ENCODE assay signal across 8 mouse cellular contexts in the genomic region with DNA sequence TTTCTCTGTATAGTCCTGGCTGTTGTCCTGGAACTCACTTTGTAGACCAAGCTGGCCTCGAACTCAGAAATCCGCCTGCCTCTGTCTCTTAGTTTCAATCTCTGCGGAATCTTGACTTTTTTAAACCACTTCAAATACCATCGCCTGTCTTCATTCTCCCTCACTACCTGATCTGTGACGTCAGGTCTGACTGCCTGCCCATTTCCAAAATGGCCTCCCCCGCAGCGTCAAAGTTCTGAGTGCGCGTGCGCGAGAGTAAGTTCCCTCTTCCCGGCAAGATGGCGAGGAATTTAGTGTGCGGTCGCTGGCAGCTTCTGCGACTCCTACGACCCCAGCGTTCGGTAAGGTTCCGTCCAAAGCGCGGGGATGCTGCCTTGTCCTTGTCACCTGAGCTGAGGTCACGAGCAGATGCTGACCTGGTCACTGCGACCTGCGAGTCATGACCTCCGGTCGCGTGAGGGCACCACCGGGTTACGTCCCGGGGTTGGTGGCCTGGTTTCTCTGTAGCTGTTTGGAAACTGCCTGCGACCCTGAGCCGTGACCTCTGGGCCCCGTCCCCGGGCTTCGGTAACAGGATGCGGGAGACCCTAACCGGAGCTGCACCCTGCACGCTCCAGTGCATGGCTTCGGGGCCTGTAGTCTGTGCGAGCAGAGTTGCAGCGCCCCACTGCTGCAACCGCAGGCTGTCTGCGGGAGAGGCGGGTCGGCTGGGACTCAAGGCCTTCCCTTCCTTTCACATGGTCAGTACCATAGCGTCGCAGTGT. TPM values are rescaled to one million over a fixed set of nuclear protein-coding genes. Genes with fewer than 3 reads are reported as not detected.
A peak's percentile ranks its signal among the peaks of the same experiment; 100 is the strongest.
DNase-seq lines count a peak whose midpoint lies in the region; ATAC-seq and TF ChIP-seq lines count a peak whose summit lies in the region.

TSS of gene Oxa1l (plus strand) at position 258 of the 764 bp plus-strand sequence.

- WGBS in embryonic facial prominence, embryonic 14.5 days = 0% methylated on average over 39 of the region's 48 CpGs
- WGBS in limb, embryonic 14.5 days = under 1% methylated on average over 46 of the region's 48 CpGs
- under 1% methylated on average over 48 of the region's 48 CpGs for WGBS in midbrain, postnatal 0 days

- peaks cover 6% of the 10 kb centered on the region for H3K4me1 ChIP-seq in embryonic facial prominence, embryonic 14.5 days (ENCODE audit: control insufficient read depth, insufficient read depth, low read length)
- 0 out of 2 replicates have a peak, but pooled peaks cover 5% of the 10 kb centered on the region for H3K4me1 ChIP-seq in limb, embryonic 14.5 days (ENCODE audit: control insufficient read depth, insufficient read depth, low read length)
- H3K4me1 ChIP-seq in midbrain, postnatal 0 days (ENCODE audit: insufficient read depth, low read length) = no peaks in the 10 kb centered on the region; the same call in 1 of the 2 replicates

- H3K9me3 ChIP-seq in embryonic facial prominence, embryonic 14.5 days (ENCODE audit: control insufficient read depth, low read length) = peaks cover 2% of the 10 kb centered on the region; the same call in 1 of the 2 replicates
- H3K9me3 ChIP-seq in limb, embryonic 14.5 days (ENCODE audit: control insufficient read depth, low read length) = no peaks in the 10 kb centered on the region
- H3K9me3 ChIP-seq in midbrain, postnatal 0 days (ENCODE audit: low read length) = no peaks in the 10 kb centered on the region

- H3K27ac ChIP-seq in embryonic facial prominence, embryonic 14.5 days (replicated peaks; ENCODE audit: low read depth, low read length) = peak within 1 kb of the TSS; percentile 81
- peak within 1 kb of the TSS; percentile 77 for H3K27ac ChIP-seq in limb, embryonic 14.5 days (replicated peaks; ENCODE audit: low read depth, low read length)
- H3K27ac ChIP-seq in midbrain, postnatal 0 days (ENCODE audit: low read depth, low read length) = peak within 1 kb of the TSS; percentile 82

- peak within 1 kb of the TSS; percentile 88 for H3K9ac ChIP-seq in embryonic facial prominence, embryonic 14.5 days (ENCODE audit: low read depth, low read length)
- H3K9ac ChIP-seq in limb, embryonic 14.5 days (ENCODE audit: low read depth, low read length, severe bottlenecking) = peak within 1 kb of the TSS; percentile 95
- H3K9ac ChIP-seq in midbrain, postnatal 0 days (replicated peaks; ENCODE audit: low read length, poor library complexity, severe bottlenecking) = peak within 1 kb of the TSS; percentile 84

- peak within 1 kb of the TSS; percentile 81 for H3K4me3 ChIP-seq in embryonic facial prominence, embryonic 14.5 days (ENCODE audit: low read depth, low read length)
- H3K4me3 ChIP-seq in limb, embryonic 14.5 days (replicated peaks; ENCODE audit: low read length) = peak within 1 kb of the TSS; percentile 95
- H3K4me3 ChIP-seq in midbrain, postnatal 0 days (ENCODE audit: low read depth, low read length) = peak within 1 kb of the TSS; percentile 89

- peak; percentile 76; the same call in 1 of the 2 replicates for TF ChIP-seq POLR2A in limb, embryonic 14.5 days (IDR thresholded peaks at IDR 0.05; ENCODE audit: borderline replicate concordance, extremely low read depth, insufficient read depth, insufficient read length)

- H3K27me3 ChIP-seq in embryonic facial prominence, embryonic 14.5 days (replicated peaks; ENCODE audit: control insufficient read depth, insufficient read depth, low read length) = no peaks in the 10 kb centered on the region
- no peaks in the 10 kb centered on the region for H3K27me3 ChIP-seq in limb, embryonic 14.5 days (ENCODE audit: control insufficient read depth, insufficient read depth, low read length)
- no peaks in the 10 kb centered on the region for H3K27me3 ChIP-seq in midbrain, postnatal 0 days (ENCODE audit: insufficient read depth, low read length)

- DNase-seq in 3T3-L1 (ENCODE audit: low read depth, low spot score) = peak; percentile 96
- DNase-seq in adrenal gland, postnatal 4 days (ENCODE audit: low spot score in 2 of 2) = peak; percentile 90 to 94
- DNase-seq in embryonic facial prominence, embryonic 14.5 days (ENCODE audit: low spot score) = peak; percentile 97
- peak; percentile 97 for DNase-seq in heart, adult 8-10 months (ENCODE audit: low spot score)
- peak; percentile 96 for DNase-seq in kidney, adult 9 months
- peak; percentile 92 for DNase-seq in limb, embryonic 14.5 days (ENCODE audit: low spot score)
- peak; percentile 95 for DNase-seq in midbrain, postnatal 0 days (ENCODE audit: low spot score)
- peak; percentile 95 to 97 for DNase-seq in spleen, postnatal 14 days (ENCODE audit: low spot score in 2 of 2)

- ATAC-seq in embryonic facial prominence, embryonic 14.5 days (ENCODE audit: low read depth) = peak; percentile 90
- peak; percentile 90 for ATAC-seq in limb, embryonic 14.5 days (ENCODE audit: low FRiP score, low read depth)
- ATAC-seq in midbrain, postnatal 0 days (ENCODE audit: low FRiP score) = peak; percentile 91

- TF ChIP-seq CTCF in midbrain, postnatal 0 days (IDR thresholded peaks at IDR 0.05) = peak; percentile 50

- peak within 1 kb of the TSS; percentile 57 for H3K4me2 ChIP-seq in embryonic facial prominence, embryonic 14.5 days (ENCODE audit: low read depth, low read length)
- peak within 1 kb of the TSS; percentile 76 for H3K4me2 ChIP-seq in limb, embryonic 14.5 days (replicated peaks; ENCODE audit: low read depth, low read length, severe bottlenecking)
- peak within 1 kb of the TSS; percentile 80 for H3K4me2 ChIP-seq in midbrain, postnatal 0 days (ENCODE audit: low read depth, low read length, poor library complexity, severe bottlenecking)

- H3K36me3 ChIP-seq in embryonic facial prominence, embryonic 14.5 days (ENCODE audit: control insufficient read depth, insufficient read depth, low read length) = peaks cover 23% of the 10 kb centered on the region
- peaks cover 21% of the 10 kb centered on the region for H3K36me3 ChIP-seq in limb, embryonic 14.5 days (ENCODE audit: control insufficient read depth, insufficient read depth, low read length)
- H3K36me3 ChIP-seq in midbrain, postnatal 0 days (ENCODE audit: insufficient read depth, low read length) = peaks cover 9% of the 10 kb centered on the region; the same call in 1 of the 2 replicates

RNA-seq across cellular contexts. Expression of gene Oxa1l, which starts in this region (rescaled TPM):
- total RNA-seq in adrenal gland, postnatal 4 days (2021) = 100 to 1,000 TPM; 147 to 149 TPM
- 47.0 and 48.6 TPM in 2 replicates for polyA plus RNA-seq in embryonic facial prominence, embryonic 14.5 days (2014; fragmentation: Nextera tagmentation; extraction: Ambion mirVana)
- total RNA-seq in heart, adult 8-10 months (2022) = 10 to 100 TPM; 84.0 to 95.7 (median 84.7) TPM
- polyA plus RNA-seq in limb, embryonic 14.5 days (2012; rRNA removed) = 82.1 and 106 TPM in 2 replicates
- 49.4 and 52.7 TPM in 2 replicates for polyA plus RNA-seq in limb, embryonic 14.5 days (2014; fragmentation: Nextera tagmentation; extraction: Ambion mirVana)
- 89.2 and 93.9 TPM in 2 replicates for total RNA-seq in midbrain, postnatal 0 days (2014; rRNA removed)
- 68.5 and 71.7 TPM in 2 replicates for polyA plus RNA-seq in midbrain, postnatal 0 days (2015; fragmentation: Nextera tagmentation; extraction: Ambion mirVana)

Comparison
In these comparisons a context has a peak if more than half of its experiments do, and no peak if none do; other contexts are left out.
1. Peak in every context shown above with its lines: DNase-seq, ATAC-seq, H3K4me3 ChIP-seq and H3K27ac ChIP-seq.